Mouse (Mus musculus): ENCODE measurements around the gene Cd1d1. TPM values are rescaled to one million over a fixed set of nuclear protein-coding genes. Genes with fewer than 3 reads are reported as not detected.

Cd1d1 gene
- polyA plus RNA-seq, 1 experiment from 2014 or later = 53.2 TPM

DNA sequence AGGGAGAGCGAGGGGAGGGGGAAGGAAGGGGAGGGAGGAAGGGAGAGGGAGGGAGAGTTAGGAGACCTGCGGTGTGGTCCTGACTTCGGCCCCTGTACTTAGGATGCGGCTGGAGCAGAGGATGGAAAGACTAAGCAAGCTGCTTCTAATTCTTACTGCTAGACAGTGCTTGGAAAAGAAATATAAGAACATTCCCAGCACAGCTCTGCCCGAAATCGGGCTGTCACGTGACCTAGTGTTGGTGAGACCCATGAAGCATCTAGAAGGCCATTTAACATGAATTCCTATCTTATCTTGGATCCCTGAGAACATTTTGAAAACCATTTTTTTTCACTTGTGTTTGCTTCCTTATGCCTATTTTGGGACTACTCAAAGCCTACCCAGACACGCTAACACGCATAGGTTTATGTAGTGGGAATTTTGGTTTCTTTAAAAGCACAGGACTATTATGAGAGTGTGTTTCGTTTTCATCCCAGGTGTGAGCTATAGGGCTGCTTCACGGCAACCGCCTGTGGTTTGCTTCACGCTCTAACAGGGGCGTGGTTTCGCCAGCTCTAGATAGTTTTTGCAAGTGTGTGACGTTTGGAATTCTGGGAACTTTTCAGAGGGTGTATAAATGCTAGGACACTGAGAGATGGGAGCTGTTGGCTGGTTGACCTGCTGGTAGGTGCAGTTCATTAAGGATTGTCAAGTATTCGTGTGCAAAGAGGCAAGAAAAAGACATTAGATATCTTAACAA lies 38.4 kb downstream of the Cd1d1 start:
- Histone ChIP-seq H3K9me3 (no peaks in the 10 kb centered on the region), H3K4me3 (no peak overlapping the region), H3K27ac (replicated peaks) (no peak overlapping the region), H3K27me3 (no peaks in the 10 kb centered on the region), H3K9ac (replicated peaks) (no peak overlapping the region), H3K4me2 (replicated peaks) (no peak overlapping the region), H3K4me1 (no peaks in the 10 kb centered on the region), H3K36me3 (no peaks in the 10 kb centered on the region)
- no peak for ATAC-seq (ENCODE audit: low FRiP score, low read depth)
- 87% methylated on average over 17 of the region's 17 CpGs for WGBS

DNA sequence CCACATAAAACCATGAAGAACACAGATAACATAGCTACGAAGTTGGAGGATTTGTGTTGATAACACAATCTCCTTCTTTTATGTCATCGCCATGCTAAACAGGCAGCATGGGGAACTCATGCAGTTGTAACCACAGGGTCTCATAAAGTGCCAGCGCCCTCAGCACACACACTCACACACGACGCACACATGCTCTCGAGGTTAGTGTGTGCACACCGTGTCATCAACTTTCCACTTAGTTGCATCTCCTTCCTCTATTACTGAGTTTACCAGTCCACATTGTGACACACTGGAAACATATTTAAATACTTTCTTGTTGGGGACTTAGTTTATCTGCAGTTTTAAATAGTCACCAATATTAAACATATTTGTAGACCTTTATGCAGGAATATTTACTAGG lies 40.2 kb downstream of the Cd1d1 start:
- no peaks in the 10 kb centered on the region for H3K27me3 ChIP-seq
- H3K9me3 ChIP-seq = peaks cover 2% of the 10 kb centered on the region; the same call in 1 of the 2 replicates
- ATAC-seq (ENCODE audit: low FRiP score, low read depth) = no peak
- H3K4me1 ChIP-seq = no peaks in the 10 kb centered on the region
- no peak overlapping the region for H3K9ac ChIP-seq (replicated peaks)
- 93% methylated on average over 7 of the region's 7 CpGs for WGBS
- no peak overlapping the region for H3K27ac ChIP-seq (replicated peaks)
- no peak overlapping the region for H3K4me2 ChIP-seq (replicated peaks)
- H3K4me3 ChIP-seq = no peak overlapping the region
- no peaks in the 10 kb centered on the region for H3K36me3 ChIP-seq

DNA sequence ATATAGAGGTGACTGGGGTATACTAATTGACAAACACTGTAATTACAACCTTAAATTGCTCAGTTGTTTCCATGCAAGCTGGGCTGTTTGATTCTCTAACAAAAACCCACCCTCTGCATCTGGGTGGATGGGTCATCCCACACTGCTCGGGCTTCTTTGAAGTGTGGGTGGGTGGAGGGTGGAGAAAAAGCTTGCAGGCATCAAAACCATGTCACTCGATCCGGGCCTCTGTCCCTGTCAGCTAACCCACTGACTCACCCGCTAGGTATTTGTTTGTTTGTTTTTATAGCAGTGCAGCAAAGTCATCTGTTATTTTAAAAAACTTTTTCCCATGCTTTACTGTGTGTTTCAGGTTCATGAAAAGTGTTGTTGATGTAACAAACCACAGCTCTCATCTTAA lies 43.9 kb downstream of the Cd1d1 start:
- peaks cover 7% of the 10 kb centered on the region; the same call in 1 of the 2 replicates for H3K9me3 ChIP-seq
- WGBS = 63% methylated on average over 4 of the region's 4 CpGs

DNA sequence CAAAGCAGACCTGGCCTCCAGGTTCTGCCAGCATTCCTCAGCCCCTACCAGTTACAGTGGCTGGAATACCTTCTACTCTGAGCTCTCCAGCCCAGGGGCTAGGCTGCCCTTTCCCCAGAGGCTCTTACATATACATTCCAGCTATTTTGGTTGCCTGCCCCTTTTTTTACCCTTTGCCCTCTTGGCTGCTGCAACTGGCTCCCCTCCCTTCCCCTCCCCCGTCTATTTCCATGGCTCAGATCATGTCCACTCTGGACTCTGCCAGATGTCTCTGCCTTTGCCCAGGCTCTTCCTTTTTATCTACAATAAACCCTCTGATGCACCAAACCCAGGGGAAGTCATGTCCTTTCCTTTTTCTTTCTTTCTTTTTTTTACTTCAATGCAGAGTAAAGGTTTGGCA lies 44.7 kb downstream of the Cd1d1 start:
- H3K9ac ChIP-seq (replicated peaks) = no peak overlapping the region
- WGBS = 71% methylated on average over 1 of the region's 1 CpGs
- no peak overlapping the region for H3K27ac ChIP-seq (replicated peaks)
- H3K9me3 ChIP-seq = peaks cover 7% of the 10 kb centered on the region; the same call in 1 of the 2 replicates
- H3K4me1 ChIP-seq = no peaks in the 10 kb centered on the region
- no peaks in the 10 kb centered on the region for H3K36me3 ChIP-seq
- H3K4me3 ChIP-seq = no peak overlapping the region
- H3K4me2 ChIP-seq (replicated peaks) = no peak overlapping the region
- ATAC-seq (ENCODE audit: low FRiP score, low read depth) = no peak
- H3K27me3 ChIP-seq = no peaks in the 10 kb centered on the region

More for the DNA sequence above, 43.9 kb downstream of the Cd1d1 start:
- Histone ChIP-seq H3K4me3 (no peak overlapping the region), H3K27me3 (no peaks in the 10 kb centered on the region), H3K27ac (replicated peaks) (no peak overlapping the region), H3K36me3 (no peaks in the 10 kb centered on the region), H3K4me2 (replicated peaks) (no peak overlapping the region), H3K9ac (replicated peaks) (no peak overlapping the region), H3K4me1 (no peaks in the 10 kb centered on the region)
- ATAC-seq (ENCODE audit: low FRiP score, low read depth) = no peak

DNA sequence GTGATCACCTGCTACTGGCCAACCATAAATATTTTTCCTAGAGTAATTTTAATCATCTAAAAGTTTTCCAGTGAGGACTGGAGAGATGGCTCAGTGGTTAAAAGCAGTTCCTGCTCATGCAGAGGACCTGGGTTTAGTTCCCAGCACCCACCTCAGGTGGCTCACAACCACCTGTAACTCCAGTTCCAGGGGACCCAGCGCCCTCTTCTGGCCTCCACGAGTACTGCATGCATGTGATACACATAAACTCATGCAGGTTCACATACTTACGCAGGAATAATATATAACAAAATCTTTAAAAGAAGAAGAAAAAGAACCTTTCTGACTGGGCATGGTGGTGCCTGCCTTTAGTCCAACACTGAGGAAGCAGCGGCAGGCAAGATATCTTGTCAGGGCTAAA lies 45.4 kb downstream of the Cd1d1 start:
- H3K27me3 ChIP-seq = no peaks in the 10 kb centered on the region
- H3K4me3 ChIP-seq = no peak overlapping the region
- H3K4me1 ChIP-seq = no peaks in the 10 kb centered on the region
- WGBS = 83% methylated on average over 4 of the region's 4 CpGs
- no peak overlapping the region for H3K9ac ChIP-seq (replicated peaks)
- H3K4me2 ChIP-seq (replicated peaks) = no peak overlapping the region
- peaks cover 7% of the 10 kb centered on the region; the same call in 1 of the 2 replicates for H3K9me3 ChIP-seq
- H3K36me3 ChIP-seq = no peaks in the 10 kb centered on the region
- no peak overlapping the region for H3K27ac ChIP-seq (replicated peaks)
- no peak for ATAC-seq (ENCODE audit: low FRiP score, low read depth)

DNA sequence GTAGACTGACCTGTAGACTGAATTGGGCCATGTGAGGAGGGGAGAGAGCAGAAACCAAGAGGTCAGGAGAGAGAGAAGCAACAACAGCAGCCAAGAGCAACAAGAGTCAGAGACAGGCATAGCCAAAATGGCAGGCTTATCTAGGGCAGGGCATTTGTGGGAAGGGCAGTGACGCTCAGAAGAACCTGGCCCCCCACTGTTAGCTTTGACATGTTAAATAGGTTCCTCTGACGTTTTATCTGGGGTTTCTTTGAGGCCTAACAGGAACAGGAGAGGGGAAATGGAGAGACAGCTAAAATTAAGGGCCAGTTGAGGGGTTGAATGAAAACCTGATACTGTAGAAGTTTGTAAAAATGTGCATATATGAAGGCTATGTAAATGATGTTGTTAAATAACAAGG lies 48.6 kb downstream of the Cd1d1 start:
- Histone ChIP-seq H3K9ac (replicated peaks) (no peak overlapping the region), H3K27me3 (no peaks in the 10 kb centered on the region), H3K9me3 (peaks cover 7% of the 10 kb centered on the region; the same call in 1 of the 2 replicates), H3K4me3 (no peak overlapping the region), H3K27ac (replicated peaks) (no peak overlapping the region), H3K4me2 (replicated peaks) (no peak overlapping the region), H3K36me3 (no peaks in the 10 kb centered on the region), H3K4me1 (no peaks in the 10 kb centered on the region)
- ATAC-seq (ENCODE audit: low FRiP score, low read depth) = no peak
- WGBS = 25% methylated on average over 2 of the region's 2 CpGs

Other genes with a start within 250 kb of the Cd1d1 start
- gene Dclk2, start 78.6 kb downstream of the Cd1d1 start, polyA plus RNA-seq (2016; fragmentation: Nextera tagmentation; extraction: Ambion mirVana) = 68.7 and 74.1 TPM in 2 replicates
- gene Kirrel, start 175.3 kb upstream of the Cd1d1 start, polyA plus RNA-seq (2016; fragmentation: Nextera tagmentation; extraction: Ambion mirVana) = 12.9 and 13.5 TPM in 2 replicates